ENCODE assay signal across 8 mouse cellular contexts in genomic region chr10:37337172-37337620, GRCm38 (mm10).
DNase-seq lines count a peak whose midpoint lies in the region; ATAC-seq and TF ChIP-seq lines count a peak whose summit lies in the region.

No protein-coding gene starts in this region.

- no peak overlapping the region for H3K9ac ChIP-seq in lung, embryonic 14.5 days

- 8% methylated on average over 3 of the region's 3 CpGs for WGBS in lung, embryonic 14.5 days
- WGBS in lung, adult 2 months: 12% methylated on average over 3 of the region's 3 CpGs

- no peak for TF ChIP-seq POLR2A in lung, adult 2 months (IDR thresholded peaks at IDR 0.05; ENCODE audit: borderline replicate concordance, extremely low read depth, low read depth, low read length)

- no peaks in the 10 kb centered on the region for H3K36me3 ChIP-seq in lung, embryonic 14.5 days (ENCODE audit: insufficient read depth)
- no peaks in the 10 kb centered on the region for H3K36me3 ChIP-seq in megakaryocyte, embryonic 14.5 days (replicated peaks; ENCODE audit: low read length)

- no peaks in the 10 kb centered on the region for H3K4me1 ChIP-seq in lung, embryonic 14.5 days (ENCODE audit: insufficient read depth)
- no peaks in the 10 kb centered on the region; the same call in 1 of the 2 replicates for H3K4me1 ChIP-seq in lung, adult 2 months (ENCODE audit: control insufficient read depth, insufficient read depth, low read length)
- peaks cover 18% of the 10 kb centered on the region for H3K4me1 ChIP-seq in megakaryocyte, embryonic 14.5 days

- peak overlapping the region; percentile 9; the same call in 1 of the 2 replicates for H3K27ac ChIP-seq in lung, embryonic 14.5 days (ENCODE audit: low read depth)

- DNase-seq in lung, embryonic 14.5 days: peak; percentile 57
- no peak for DNase-seq in lung, adult 2 months
- peak; percentile 19 for DNase-seq in adrenal gland, postnatal 10 days
- DNase-seq in heart, postnatal 4 days: peak; percentile 31
- DNase-seq in right cerebral cortex, adult 18-20 months: no peak
- DNase-seq in layer of hippocampus, adult 8-10 months (ENCODE audit: low spot score in 2 of 2): no peak

- ATAC-seq in lung, embryonic 14.5 days (ENCODE audit: insufficient read depth): peak; percentile 44; the same call in 1 of the 2 replicates
- ATAC-seq in erythroblast, adult 5-6 weeks (replicated peaks; ENCODE audit: low FRiP score, poor library complexity, severe bottlenecking): no peak

- H3K4me3 ChIP-seq in lung, embryonic 14.5 days (ENCODE audit: low read depth, low read length): no peak overlapping the region
- H3K4me3 ChIP-seq in lung, adult 2 months (replicated peaks; ENCODE audit: extremely low read depth, low read depth, low read length): no peak overlapping the region
- peak overlapping the region; percentile 7 for H3K4me3 ChIP-seq in megakaryocyte, embryonic 14.5 days (replicated peaks)

- TF ChIP-seq CTCF in lung, embryonic 14.5 days (IDR thresholded peaks at IDR 0.05; ENCODE audit: low read depth): no peak
- TF ChIP-seq CTCF in lung, adult 2 months (IDR thresholded peaks at IDR 0.05; ENCODE audit: insufficient read depth, low read length): no peak

- no peaks in the 10 kb centered on the region for H3K27me3 ChIP-seq in lung, embryonic 14.5 days (ENCODE audit: insufficient read depth, low read length)
- no peaks in the 10 kb centered on the region for H3K27me3 ChIP-seq in megakaryocyte, embryonic 14.5 days (replicated peaks)

- H3K9me3 ChIP-seq in lung, embryonic 14.5 days (ENCODE audit: low read depth, low read length): no peaks in the 10 kb centered on the region
- no peaks in the 10 kb centered on the region for H3K9me3 ChIP-seq in megakaryocyte, embryonic 14.5 days

- no peak overlapping the region for H3K4me2 ChIP-seq in lung, embryonic 14.5 days

Comparison
In these comparisons a context has a peak if more than half of its experiments do, and no peak if none do; other contexts are left out.
1. DNase-seq: peak in lung, embryonic 14.5 days (single experiment), adrenal gland, postnatal 10 days (single experiment) and heart, postnatal 4 days (single experiment); none in lung, adult 2 months (single experiment), right cerebral cortex, adult 18-20 months (single experiment) and layer of hippocampus, adult 8-10 months (0 of 2).